Mouse (Mus musculus): ENCODE measurements around the gene Zfp277. TPM values are rescaled to one million over a fixed set of nuclear protein-coding genes. Genes with fewer than 3 reads are reported as not detected.

Gene Zfp277
- polyA plus RNA-seq, 1 experiment from 2014 or later: 37.9 TPM

DNA sequence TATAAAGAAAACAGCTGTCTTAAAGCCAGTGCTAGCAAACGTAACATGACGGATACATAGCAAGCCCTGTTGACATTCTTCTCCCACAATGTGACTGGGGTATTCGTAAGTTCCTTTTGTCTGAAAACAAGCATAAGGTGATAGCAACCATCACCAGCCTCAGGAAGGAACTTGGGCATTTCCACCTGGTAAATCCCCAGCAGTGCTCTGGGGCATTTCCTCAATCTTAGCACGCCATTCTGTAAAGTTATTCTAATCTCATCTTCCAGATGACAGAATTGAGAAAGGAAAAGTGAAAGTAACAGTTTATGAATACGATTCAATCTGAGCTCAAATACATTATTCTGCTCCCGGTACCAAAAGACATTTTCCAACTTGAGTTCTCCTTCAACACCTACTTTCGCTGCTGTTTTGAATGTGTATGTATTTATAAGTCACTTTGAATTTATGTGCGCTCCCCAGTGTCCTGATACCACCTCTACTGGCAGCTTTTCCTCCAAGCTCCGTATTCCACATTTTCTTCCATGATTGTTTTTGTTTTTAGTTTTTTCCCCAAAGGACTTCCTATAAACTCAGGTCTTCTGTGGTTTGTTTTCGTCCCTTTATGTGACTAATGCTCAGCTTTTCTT lies 64.4 kb downstream of the Zfp277 start:
- H3K9me3 ChIP-seq (replicated peaks): no peaks in the 10 kb centered on the region
- no peaks in the 10 kb centered on the region for H3K27me3 ChIP-seq (ENCODE audit: low read depth, poor library complexity, severe bottlenecking)
- DNase-seq (ENCODE audit: low spot score): no peak
- 93% methylated on average over 10 of the region's 10 CpGs for WGBS
- no peaks in the 10 kb centered on the region for H3K36me3 ChIP-seq
- H3K27ac ChIP-seq: no peak overlapping the region
- H3K4me3 ChIP-seq: no peak overlapping the region
- no peaks in the 10 kb centered on the region for H3K4me1 ChIP-seq

- Histone ChIP-seq H3K27ac (no peak overlapping the region), H3K36me3 (no peaks in the 10 kb centered on the region), H3K27me3 (ENCODE audit: low read depth, poor library complexity, severe bottlenecking) (no peaks in the 10 kb centered on the region), H3K4me1 (no peaks in the 10 kb centered on the region), H3K9me3 (replicated peaks) (no peaks in the 10 kb centered on the region), H3K4me3 (no peak overlapping the region)
- DNase-seq (ENCODE audit: low spot score): no peak
- WGBS: 86% methylated on average over 4 of the region's 4 CpGs
These were observed 66.2 kb downstream of the Zfp277 start for GRCm38 (mm10) chr12:40379538-40379923.

DNA sequence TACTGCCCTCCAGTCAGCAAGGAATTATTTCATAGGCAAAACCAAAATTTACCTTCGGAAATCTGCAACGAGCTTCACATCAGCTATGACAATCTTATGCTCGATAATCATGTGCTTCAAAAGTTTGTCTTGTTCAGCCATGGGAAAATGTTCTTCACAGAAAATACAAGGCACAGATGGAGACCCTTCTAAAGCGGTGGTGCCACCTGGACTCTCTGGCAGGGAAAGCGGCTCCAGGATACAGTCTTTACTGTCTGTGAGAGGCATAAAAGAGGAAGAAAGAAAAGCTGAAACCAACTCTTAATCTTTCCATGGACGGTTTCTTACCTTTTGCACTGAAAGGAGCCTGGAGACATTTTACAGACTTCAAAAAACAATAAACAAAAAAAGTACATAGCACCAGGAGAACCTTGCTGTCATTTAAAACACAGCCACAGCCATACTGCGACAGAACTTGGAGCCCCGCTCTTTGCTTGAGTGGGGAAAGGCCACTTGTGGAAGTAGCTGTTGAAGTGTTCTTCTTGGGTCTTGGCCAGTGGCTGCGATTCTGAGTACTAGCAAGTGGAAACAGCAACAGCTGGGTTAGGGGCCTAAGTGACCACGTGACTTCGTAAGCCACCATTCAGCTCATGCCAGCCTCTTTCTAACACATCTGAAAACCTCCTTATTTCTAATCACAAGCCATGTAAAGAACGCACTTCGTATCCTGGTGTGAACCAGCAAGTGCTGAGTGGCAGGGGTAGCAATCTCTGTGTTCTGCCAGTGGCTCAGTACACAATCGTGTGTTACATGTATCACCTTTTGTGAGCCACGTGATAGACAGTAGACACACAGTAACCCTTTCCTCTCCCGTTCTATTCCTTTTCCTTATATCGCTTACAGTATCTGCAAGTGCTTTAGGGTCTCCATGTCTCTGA lies 66.8 kb downstream of the Zfp277 start:
- Histone ChIP-seq H3K36me3 (no peaks in the 10 kb centered on the region), H3K27me3 (ENCODE audit: low read depth, poor library complexity, severe bottlenecking) (no peaks in the 10 kb centered on the region), H3K27ac (no peak overlapping the region), H3K4me1 (no peaks in the 10 kb centered on the region), H3K4me3 (no peak overlapping the region), H3K9me3 (replicated peaks) (no peaks in the 10 kb centered on the region)
- no peak for DNase-seq (ENCODE audit: low spot score)
- 90% methylated on average over 17 of the region's 17 CpGs for WGBS

GRCm38 (mm10) chr12:40351879-40352278 lies 93.8 kb downstream of the Zfp277 start:
- Histone ChIP-seq H3K27me3 (ENCODE audit: low read depth, poor library complexity, severe bottlenecking) (no peaks in the 10 kb centered on the region), H3K27ac (no peak overlapping the region), H3K9me3 (replicated peaks) (no peaks in the 10 kb centered on the region), H3K4me3 (no peak overlapping the region), H3K4me1 (no peaks in the 10 kb centered on the region), H3K36me3 (no peaks in the 10 kb centered on the region)
- no peak for DNase-seq (ENCODE audit: low spot score)
- 91% methylated on average over 3 of the region's 3 CpGs for WGBS

GRCm38 (mm10) chr12:40348251-40348650 lies 97.5 kb downstream of the Zfp277 start:
- Histone ChIP-seq H3K36me3 (no peaks in the 10 kb centered on the region), H3K9me3 (replicated peaks) (no peaks in the 10 kb centered on the region), H3K27me3 (ENCODE audit: low read depth, poor library complexity, severe bottlenecking) (no peaks in the 10 kb centered on the region), H3K27ac (no peak overlapping the region), H3K4me1 (no peaks in the 10 kb centered on the region), H3K4me3 (no peak overlapping the region)
- no peak for DNase-seq (ENCODE audit: low spot score)
- 79% methylated on average over 4 of the region's 4 CpGs for WGBS

DNA sequence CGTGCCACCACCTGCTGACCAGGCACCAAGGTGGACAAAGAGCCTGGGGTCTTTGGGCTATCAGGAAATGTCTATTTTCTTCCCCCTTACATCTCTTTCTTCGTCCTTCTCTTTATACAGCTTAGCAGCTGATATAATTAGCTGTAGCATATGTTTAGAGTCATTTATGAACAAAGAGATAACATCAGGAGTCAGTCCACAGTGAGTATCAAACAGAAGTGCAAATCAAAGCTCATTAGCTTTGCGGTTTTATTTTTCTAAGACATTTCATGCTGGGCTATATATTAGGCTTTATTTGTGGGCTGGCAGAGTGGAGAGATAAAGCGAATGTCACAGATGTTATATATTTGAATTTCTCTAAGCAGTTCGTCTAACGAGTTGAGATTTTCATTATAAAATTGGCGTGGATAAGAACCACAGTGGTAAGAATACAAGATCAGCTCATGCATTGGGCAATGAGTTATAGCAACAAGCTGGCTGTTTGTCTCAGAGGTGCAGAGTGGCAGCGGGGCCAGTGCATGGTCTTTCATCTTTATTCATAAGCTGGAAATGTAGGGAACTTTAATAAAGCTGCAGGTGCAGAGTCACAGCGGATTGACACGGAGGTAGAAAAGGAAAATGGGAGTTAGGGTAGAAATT lies 98.5 kb downstream of the Zfp277 start:
- Histone ChIP-seq H3K27ac (no peak overlapping the region), H3K27me3 (ENCODE audit: low read depth, poor library complexity, severe bottlenecking) (no peaks in the 10 kb centered on the region), H3K36me3 (no peaks in the 10 kb centered on the region), H3K4me1 (no peaks in the 10 kb centered on the region), H3K4me3 (no peak overlapping the region), H3K9me3 (replicated peaks) (no peaks in the 10 kb centered on the region)
- no peak for DNase-seq (ENCODE audit: low spot score)
- WGBS: 82% methylated on average over 10 of the region's 10 CpGs

GRCm38 (mm10) chr12:40341443-40341842 lies 104.3 kb downstream of the Zfp277 start:
- Histone ChIP-seq H3K4me1 (no peaks in the 10 kb centered on the region), H3K9me3 (replicated peaks) (no peaks in the 10 kb centered on the region), H3K27me3 (ENCODE audit: low read depth, poor library complexity, severe bottlenecking) (no peaks in the 10 kb centered on the region), H3K36me3 (no peaks in the 10 kb centered on the region), H3K27ac (no peak overlapping the region), H3K4me3 (no peak overlapping the region)
- no peak for DNase-seq (ENCODE audit: low spot score)
- 66% methylated on average over 5 of the region's 5 CpGs for WGBS

- no peak overlapping the region for H3K27ac ChIP-seq
- DNase-seq (ENCODE audit: low spot score): no peak
- no peaks in the 10 kb centered on the region for H3K4me1 ChIP-seq
- H3K27me3 ChIP-seq (ENCODE audit: low read depth, poor library complexity, severe bottlenecking): no peaks in the 10 kb centered on the region
- H3K9me3 ChIP-seq (replicated peaks): no peaks in the 10 kb centered on the region
- no peak overlapping the region for H3K4me3 ChIP-seq
- WGBS: 98% methylated on average over 3 of the region's 3 CpGs
- no peaks in the 10 kb centered on the region for H3K36me3 ChIP-seq
These were observed 110.4 kb downstream of the Zfp277 start for GRCm38 (mm10) chr12:40335303-40335702.

DNA sequence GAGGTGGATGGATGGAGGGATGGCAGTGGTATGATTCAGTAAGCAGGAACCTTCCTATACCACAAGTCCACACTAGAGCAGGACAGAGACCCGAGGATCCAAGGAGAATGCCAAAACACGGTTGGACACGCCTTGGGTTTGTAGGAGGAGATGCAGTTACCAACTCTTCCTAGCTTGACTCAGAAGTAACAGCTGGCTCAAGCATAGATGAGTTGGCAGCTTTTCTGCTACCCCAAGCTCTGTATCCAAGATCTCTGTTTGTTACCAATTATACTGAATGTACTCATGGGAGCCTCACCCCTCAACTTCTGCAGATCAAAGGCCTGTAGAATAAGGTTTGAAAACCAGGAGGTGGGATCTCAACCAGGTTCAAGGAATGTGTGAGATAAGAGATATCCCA lies 114.2 kb downstream of the Zfp277 start:
- no peak for DNase-seq (ENCODE audit: low spot score)
- H3K36me3 ChIP-seq: no peaks in the 10 kb centered on the region
- H3K4me1 ChIP-seq: peaks cover 7% of the 10 kb centered on the region; the same call in 1 of the 2 replicates
- H3K27ac ChIP-seq: no peak overlapping the region
- no peaks in the 10 kb centered on the region for H3K9me3 ChIP-seq (replicated peaks)
- 97% methylated on average over 3 of the region's 3 CpGs for WGBS
- H3K4me3 ChIP-seq: no peak overlapping the region
- H3K27me3 ChIP-seq (ENCODE audit: low read depth, poor library complexity, severe bottlenecking): no peaks in the 10 kb centered on the region

DNA sequence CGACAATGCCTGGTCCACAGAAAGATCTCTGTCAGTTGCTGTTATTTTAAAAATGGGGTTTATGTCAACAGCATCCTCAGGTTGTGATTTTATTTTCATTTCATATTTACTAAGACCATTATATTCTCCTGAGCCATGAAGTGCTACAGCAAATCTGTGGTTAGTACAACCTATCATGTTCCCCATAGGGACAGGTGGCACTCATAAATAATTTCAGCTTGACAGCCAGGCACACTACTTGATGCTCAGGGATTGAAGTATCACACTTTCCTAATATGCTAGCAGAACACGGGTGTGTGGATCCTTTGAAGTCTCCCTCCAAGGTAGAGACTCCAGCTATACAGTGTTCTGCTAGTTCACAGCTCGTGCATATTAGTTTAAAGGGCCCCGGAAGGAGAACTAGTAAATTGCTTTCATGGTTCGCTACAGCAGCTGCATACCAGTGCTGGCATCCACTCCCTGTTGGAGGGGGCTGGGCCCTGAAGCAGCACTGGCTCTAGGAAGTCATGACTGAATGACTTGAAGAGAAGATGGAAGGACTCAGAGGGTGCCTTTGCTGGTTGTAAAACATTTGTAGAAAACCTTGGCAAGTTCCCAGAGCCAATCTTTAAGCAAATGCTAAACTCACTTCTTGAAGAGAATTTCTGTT lies 118.6 kb downstream of the Zfp277 start:
- WGBS: 64% methylated on average over 5 of the region's 5 CpGs
- Histone ChIP-seq H3K9me3 (replicated peaks) (no peaks in the 10 kb centered on the region), H3K27me3 (ENCODE audit: low read depth, poor library complexity, severe bottlenecking) (no peaks in the 10 kb centered on the region), H3K4me3 (no peak overlapping the region), H3K27ac (no peak overlapping the region), H3K4me1 (peaks cover 13% of the 10 kb centered on the region; the same call in 1 of the 2 replicates), H3K36me3 (peaks cover 5% of the 10 kb centered on the region; the same call in 1 of the 2 replicates)
- DNase-seq (ENCODE audit: low spot score): no peak

DNA sequence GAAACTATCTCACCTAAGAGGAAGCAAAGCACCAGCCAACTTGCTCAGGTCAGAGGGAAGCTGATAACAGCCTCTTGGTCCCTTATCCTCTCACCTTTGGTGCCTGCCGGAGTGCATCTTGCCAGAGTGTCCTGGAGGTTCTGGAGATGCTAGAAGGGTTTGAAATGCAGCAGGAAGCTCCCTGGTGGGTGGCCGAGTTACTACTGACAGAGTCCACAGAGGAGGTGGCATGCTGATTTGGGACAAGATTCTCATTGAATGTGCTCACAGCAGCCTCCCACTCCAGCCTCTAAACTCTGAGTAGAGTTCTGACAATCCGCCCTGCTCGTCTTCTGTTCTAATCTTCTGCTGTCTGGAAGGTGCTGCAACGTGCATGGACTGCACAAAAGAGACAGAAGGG lies 120.1 kb downstream of the Zfp277 start:
- DNase-seq (ENCODE audit: low spot score): no peak
- WGBS: 81% methylated on average over 5 of the region's 5 CpGs
- no peaks in the 10 kb centered on the region for H3K9me3 ChIP-seq (replicated peaks)
- peaks cover 9% of the 10 kb centered on the region for H3K36me3 ChIP-seq
- no peak overlapping the region for H3K4me3 ChIP-seq
- H3K27ac ChIP-seq: no peak overlapping the region
- H3K4me1 ChIP-seq: peaks cover 13% of the 10 kb centered on the region; the same call in 1 of the 2 replicates
- no peaks in the 10 kb centered on the region for H3K27me3 ChIP-seq (ENCODE audit: low read depth, poor library complexity, severe bottlenecking)

DNA sequence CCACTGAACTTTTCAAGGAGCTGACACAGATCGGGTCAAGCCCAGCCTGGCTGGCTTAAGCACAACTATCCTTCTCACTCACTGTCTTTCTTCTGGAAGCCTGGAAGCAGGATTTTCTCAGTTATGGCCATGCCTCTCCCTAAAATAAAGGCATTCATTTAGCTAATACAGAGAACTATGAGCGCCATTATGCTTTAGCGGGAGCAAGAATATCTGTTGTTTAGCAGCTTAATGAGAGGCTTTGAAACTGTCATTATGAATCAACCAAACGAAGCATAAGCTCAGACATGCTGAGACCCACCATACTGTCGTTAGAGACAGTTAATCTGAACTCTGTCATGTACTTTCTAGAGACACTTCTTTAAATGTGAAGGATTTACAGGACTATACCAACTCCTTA lies 120.9 kb downstream of the Zfp277 start:
- Histone ChIP-seq H3K27ac (no peak overlapping the region), H3K9me3 (replicated peaks) (no peaks in the 10 kb centered on the region)
- no peak for DNase-seq (ENCODE audit: low spot score)

More for the DNA sequence above, 120.9 kb downstream of the Zfp277 start:
- 74% methylated on average over 5 of the region's 5 CpGs for WGBS
- peaks cover 13% of the 10 kb centered on the region for H3K36me3 ChIP-seq
- H3K27me3 ChIP-seq (ENCODE audit: low read depth, poor library complexity, severe bottlenecking): no peaks in the 10 kb centered on the region
- no peak overlapping the region for H3K4me3 ChIP-seq
- peaks cover 13% of the 10 kb centered on the region; the same call in 1 of the 2 replicates for H3K4me1 ChIP-seq

Data from limb, embryonic 10.5 days (tissue).